Mouse (Mus musculus) neutrophil, adult 83 days (primary cell): ENCODE data around the gene Peli2. TPM values are rescaled to one million over a fixed set of nuclear protein-coding genes. Genes with fewer than 3 reads are reported as not detected.

Experiments used
- total RNA-seq, 2 experiments: library from RNA; stranded (reverse); gene quantifications; one replicate each; pipeline ENCODE4 v1.2.4; 2023

The Peli2 gene
- total RNA-seq = 10 to 100 TPM; 44.2 to 44.3 TPM

GRCm38 (mm10) chr14:48120752-48121528, at the start of gene Peli2:
TSS of gene Peli2 (plus strand) at chr14:48120823.

